Mouse (Mus musculus) left cerebral cortex, postnatal 10 days (tissue): ENCODE data around the gene Commd1. TPM values are rescaled to one million over a fixed set of nuclear protein-coding genes. Genes with fewer than 3 reads are reported as not detected.

Experiments
- DNase-seq, 2 experiments: peaks; one replicate each; pipeline ENCODE4 v3.0.0; 2021 to 2022; ENCODE audit warnings: low spot score in 2 of 2, mixed read lengths in 1 of 2; ENCODE audit errors: extremely low spot score in 1 of 2
- intact Hi-C: fragments of 180-260 bp; cut with DNase I; formaldehyde crosslinking; loops from one replicate; pipeline ENCODE4 v1.15.1; 2025
- total RNA-seq, 2 experiments: library from RNA; stranded (reverse); gene quantifications; 2 replicates each; pipeline ENCODE4 v1.2.3; 2021

The Commd1 gene
- total RNA-seq, 2 experiments from 2014 or later: 52.0 to 52.3 TPM

DNA sequence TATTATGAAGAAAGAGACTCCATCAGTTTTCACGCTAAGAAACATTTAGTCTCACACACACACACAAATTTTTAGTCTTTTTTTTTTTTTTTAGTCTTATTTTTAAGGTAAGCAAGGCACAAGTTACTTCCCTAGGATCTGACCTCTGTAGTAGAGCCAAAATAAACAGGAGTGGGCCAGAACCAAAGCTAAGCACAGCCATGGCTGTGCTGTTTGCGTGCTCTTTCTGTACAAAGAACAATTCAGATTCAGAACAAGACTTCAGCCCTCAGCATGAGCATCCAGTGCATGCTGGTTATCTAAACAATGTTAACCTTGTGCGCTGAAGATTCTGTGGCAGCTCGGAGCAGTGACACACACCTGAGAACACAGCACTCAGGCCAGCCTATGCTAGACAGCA is 17.8 kb downstream of the Commd1 start:
- DNase-seq: peak in 1 of 2 experiments; percentile 26
- intact Hi-C loops: no loop called here

- DNase-seq: no peak
- intact Hi-C loops: no loop called here
Observed at GRCm38 (mm10) chr11:22962101-22962500, 20.1 kb downstream of the Commd1 start.

- intact Hi-C loops: loop anchor here (5.0 kb wide), 1 partner anchor 96 kb away; the partner anchor contains the start of gene B3gnt2
Observed at GRCm38 (mm10) chr11:22957791-22958374, 24.3 kb downstream of the Commd1 start.

GRCm38 (mm10) chr11:22956830-22957229 is 25.4 kb downstream of the Commd1 start:
- DNase-seq: peak in 1 of 2 experiments; percentile 76
- intact Hi-C loops: loop anchor here (5.0 kb wide), 1 partner anchor 95 kb away; the partner anchor contains the start of gene B3gnt2

More at GRCm38 (mm10) chr11:22957791-22958374, 24.3 kb downstream of the Commd1 start:
- no peak for DNase-seq

GRCm38 (mm10) chr11:22956346-22956745 is 25.8 kb downstream of the Commd1 start:
- DNase-seq: no peak
- intact Hi-C loops: loop anchor here (5.0 kb wide), 1 partner anchor 94 kb away; the partner anchor contains the start of gene B3gnt2

DNA sequence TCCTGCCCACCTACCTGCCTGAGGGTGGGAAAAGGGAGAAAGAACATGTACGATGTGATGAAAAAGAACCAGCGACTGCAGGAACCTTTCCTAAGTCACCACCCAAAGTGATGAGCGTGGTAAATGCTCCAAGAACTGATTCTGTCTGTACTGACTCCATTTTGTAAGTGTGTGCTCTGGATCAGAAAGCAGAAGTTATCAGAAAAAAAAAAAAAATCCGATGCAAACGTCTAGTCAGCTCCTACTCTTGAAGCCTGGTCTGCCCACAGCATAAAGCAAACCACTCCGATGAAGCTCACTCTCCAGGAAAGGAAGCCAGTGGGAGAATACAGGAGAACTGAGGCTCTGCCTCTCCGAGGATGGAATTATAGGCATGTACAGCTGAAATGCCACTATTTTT is 29.5 kb downstream of the Commd1 start:
- intact Hi-C loops: no loop called here
- DNase-seq: no peak

DNA sequence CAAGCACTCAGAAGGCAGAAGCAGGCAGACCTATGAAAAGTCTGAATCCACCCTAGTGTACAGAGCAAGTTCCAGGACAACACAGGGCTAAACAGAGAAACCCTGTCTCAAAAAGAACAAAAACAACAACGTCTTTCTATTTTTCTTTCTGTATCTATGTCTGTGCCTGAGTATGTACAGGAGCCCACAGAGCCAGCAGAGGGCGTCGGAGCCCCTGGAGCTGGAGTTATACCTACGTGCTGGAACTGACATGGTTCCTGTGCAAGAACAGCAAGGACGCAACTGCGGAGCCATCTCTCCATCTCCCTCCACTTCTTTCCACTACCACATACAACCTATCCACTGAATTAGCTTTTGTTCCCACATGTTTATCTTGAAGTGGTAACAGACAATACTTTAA is 32.1 kb downstream of the Commd1 start:
- DNase-seq: no peak
- intact Hi-C loops: no loop called here

DNA sequence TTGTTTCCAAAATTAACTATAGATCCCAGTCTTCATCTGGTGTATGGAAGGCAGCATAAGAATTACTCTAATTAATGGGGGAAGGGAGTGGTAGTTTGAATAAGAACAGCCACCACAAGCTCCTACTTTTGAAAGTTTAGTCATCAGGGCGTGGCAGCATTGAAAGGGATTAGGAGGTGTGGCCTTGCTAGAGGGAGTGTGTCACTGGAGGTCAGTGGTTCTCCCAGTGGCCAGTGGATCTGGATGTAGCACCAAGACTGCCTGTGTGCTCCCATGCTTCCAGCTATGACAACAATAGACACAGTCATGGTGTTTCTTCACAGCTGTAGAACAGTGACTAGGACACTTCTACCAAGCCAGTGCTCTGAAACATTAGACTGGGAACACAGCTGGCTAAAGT is 33.1 kb downstream of the Commd1 start:
- DNase-seq: no peak
- intact Hi-C loops: no loop called here

DNA sequence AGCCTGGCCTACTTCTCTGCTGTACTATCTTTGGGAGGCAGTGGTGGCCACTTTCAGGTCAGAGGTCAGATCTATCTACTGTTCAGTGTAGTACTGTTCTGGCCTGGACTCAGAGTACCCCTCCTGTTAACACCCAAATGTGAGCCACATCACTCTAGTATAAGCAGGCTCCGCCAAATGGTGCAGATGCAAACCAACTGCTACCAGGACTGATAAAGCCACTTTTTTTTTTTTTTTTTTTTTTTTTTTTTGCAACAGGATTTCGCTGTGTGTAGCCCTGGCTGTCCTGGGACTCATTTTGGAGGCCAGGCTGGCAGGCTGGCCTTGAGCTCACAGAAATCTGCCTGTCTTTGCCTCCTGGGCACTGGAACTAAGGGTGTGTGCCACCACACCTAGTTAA is 43.2 kb downstream of the Commd1 start:
- no peak for DNase-seq
- intact Hi-C loops: no loop called here

DNA sequence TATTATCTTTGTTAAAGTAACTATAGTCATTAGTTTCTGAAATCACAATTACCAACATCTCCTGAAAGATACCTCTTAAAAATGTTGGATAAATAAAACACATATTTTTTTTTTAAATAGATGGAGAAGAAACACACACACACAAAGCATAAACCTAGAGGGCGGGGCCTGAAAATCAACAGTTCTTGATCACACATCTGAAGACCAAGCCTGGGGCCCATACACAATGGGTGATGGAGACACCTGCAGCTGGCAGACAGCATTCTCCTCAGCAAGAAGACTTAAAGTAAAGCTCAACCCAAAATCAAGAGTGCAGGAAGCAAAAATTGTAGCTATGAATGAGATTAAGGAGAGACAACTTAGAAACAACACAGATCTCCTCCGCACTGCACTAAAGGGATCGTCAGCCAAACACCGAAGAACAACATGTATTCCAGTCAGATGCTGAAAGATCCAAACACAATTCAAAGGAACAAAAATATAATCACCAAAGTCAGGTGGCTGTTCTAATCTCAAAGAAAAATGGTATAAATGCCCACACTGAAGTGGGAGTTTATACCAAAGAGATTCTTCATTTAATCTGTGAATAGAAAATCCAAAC is 44.4 kb downstream of the Commd1 start:
- intact Hi-C loops: no loop called here
- no peak for DNase-seq

GRCm38 (mm10) chr11:22936446-22937125 is 45.6 kb downstream of the Commd1 start:
- intact Hi-C loops: no loop called here
- peak in 1 of 2 experiments; percentile 7 for DNase-seq

- DNase-seq: no peak
- intact Hi-C loops: no loop called here
Observed at GRCm38 (mm10) chr11:22932167-22932566, 50.0 kb downstream of the Commd1 start.

- no peak for DNase-seq
- intact Hi-C loops: no loop called here
Observed at GRCm38 (mm10) chr11:22931320-22931905, 50.8 kb downstream of the Commd1 start.

DNA sequence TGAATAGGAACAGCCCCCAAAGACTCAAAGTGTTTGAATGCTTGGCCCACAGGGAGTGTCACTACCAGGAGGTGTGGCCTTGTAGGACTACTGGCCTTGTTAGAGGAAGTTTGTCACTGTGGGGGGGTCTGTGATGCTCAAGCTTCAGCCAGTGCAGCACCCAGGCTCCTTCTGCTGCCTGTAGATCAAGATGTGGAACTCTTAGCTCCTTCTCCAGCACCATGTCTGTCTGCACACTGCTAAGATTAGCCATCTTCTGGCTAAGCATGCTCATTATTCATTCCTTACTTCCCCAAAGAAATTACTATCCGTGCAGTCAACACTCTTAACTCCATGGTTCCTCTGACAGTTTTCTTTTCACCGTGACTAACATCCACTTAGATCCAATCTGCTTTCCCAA is 52.1 kb downstream of the Commd1 start:
- DNase-seq: peak in 1 of 2 experiments; percentile 27
- intact Hi-C loops: no loop called here

DNA sequence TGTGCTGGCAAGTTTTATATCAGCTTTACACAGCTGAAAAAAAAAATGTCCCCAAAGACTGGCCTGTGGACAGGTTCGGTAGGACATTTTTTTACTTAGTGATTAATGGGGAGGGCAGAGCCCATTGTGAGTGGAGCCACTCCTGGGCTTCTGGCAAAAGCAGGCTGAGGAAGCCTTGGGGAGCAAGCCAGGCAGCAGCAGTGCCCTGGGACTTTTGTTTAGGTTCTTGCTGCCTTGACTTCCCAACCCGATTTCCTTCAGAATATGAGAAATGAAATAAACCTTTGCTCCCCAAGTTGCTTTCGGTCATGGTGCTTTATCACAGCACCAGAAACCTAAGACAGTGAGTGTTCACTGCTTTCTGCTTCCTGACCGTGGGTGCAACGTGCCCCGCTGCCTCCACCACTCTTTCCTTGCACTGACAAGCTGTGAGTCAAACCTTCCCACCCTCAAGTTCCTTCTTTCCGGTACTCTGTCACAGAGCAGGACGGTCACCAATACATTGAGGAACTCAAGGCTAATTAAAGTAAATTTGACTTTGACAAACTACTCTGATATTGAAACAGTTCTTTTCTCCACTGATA is 53.5 kb downstream of the Commd1 start:
- intact Hi-C loops: no loop called here
- no peak for DNase-seq

DNA sequence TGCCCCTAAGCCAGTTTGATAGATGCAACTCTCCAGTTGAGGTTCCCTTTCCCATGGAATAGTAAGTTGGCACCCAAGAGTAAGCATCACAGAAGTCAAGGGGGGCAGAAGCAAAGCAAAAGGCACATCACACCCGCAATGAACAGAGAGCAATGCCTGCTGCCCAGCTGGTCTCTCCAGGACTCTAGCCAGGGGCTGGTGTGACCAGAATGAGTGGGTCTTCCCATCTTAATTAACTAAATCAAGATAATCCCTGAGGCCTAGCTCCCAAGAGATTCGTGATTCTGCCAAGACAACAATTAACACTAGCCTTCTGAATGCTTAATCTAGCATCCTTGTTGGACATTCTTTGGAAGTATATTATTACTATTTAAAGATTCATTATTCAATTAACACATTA is 58.6 kb downstream of the Commd1 start:
- DNase-seq: no peak
- intact Hi-C loops: no loop called here

- intact Hi-C loops: no loop called here
Observed at GRCm38 (mm10) chr11:22922546-22922945, 59.6 kb downstream of the Commd1 start.

GRCm38 (mm10) chr11:22919336-22919735 is 62.8 kb downstream of the Commd1 start:
- intact Hi-C loops: no loop called here
- DNase-seq: no peak

More at GRCm38 (mm10) chr11:22922546-22922945, 59.6 kb downstream of the Commd1 start:
- no peak for DNase-seq

GRCm38 (mm10) chr11:22917786-22918185 is 64.4 kb downstream of the Commd1 start:
- intact Hi-C loops: no loop called here
- DNase-seq: no peak
